Mouse (Mus musculus): ENCODE results near the gene Wdr73. TPM values are rescaled to one million over a fixed set of nuclear protein-coding genes. Genes with fewer than 3 reads are reported as not detected.
"Not testable (repeated sequence)": the region's sequence is repeated elsewhere in the genome, so short reads cannot be mapped to it uniquely, and the experiment has no call there.

The Wdr73 gene
- 46.0 and 48.0 TPM in 2 replicates for polyA plus RNA-seq (2015; fragmentation: Nextera tagmentation; extraction: Ambion mirVana)

DNA sequence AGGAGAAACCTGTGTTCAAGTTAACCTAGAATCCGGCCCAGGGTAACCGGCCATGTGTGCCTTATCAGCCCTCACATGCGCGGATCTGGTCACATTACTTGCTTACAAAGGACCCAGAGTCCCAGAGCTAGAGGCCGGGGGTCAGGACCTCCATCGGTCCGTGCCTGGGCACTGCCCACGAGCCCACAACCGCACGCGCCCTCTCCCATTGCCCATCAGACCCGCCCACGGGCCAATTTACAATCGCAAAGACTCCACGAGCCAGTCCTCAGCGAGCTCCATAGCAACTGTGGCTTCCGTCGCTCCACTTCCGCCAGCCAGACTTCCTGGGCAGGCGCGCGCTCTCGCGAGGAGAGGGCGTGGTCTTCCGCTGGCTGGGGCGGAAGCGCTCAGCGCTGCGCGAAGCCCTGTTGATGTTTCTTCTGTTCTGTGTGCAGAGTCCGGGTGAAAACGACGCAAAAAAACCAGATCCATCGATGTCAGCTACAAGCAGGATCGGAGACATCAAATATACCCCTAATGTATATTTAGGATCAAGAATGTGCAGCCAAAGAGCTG, at the start of gene Wdr73:
Gene Wdr73 (minus strand): TSS at position 326 of the 558 bp plus-strand sequence.
- Histone ChIP-seq H3K4me3 (peak within 1 kb of the TSS; percentile 77), H3K27ac (peak within 1 kb of the TSS; percentile 75), H3K9ac (peak within 1 kb of the TSS; percentile 80), H3K36me3 (ENCODE audit: poor library complexity, severe bottlenecking) (peaks cover 34% of the 10 kb centered on the region), H3K4me2 (peak within 1 kb of the TSS; percentile 91), H3K9me3 (replicated peaks) (no peaks in the 10 kb centered on the region), H3K4me1 (peaks cover 39% of the 10 kb centered on the region), H3K27me3 (no peaks in the 10 kb centered on the region)
- under 1% methylated on average over 36 of the region's 36 CpGs for WGBS
- peak; percentile 95 for ATAC-seq

DNA sequence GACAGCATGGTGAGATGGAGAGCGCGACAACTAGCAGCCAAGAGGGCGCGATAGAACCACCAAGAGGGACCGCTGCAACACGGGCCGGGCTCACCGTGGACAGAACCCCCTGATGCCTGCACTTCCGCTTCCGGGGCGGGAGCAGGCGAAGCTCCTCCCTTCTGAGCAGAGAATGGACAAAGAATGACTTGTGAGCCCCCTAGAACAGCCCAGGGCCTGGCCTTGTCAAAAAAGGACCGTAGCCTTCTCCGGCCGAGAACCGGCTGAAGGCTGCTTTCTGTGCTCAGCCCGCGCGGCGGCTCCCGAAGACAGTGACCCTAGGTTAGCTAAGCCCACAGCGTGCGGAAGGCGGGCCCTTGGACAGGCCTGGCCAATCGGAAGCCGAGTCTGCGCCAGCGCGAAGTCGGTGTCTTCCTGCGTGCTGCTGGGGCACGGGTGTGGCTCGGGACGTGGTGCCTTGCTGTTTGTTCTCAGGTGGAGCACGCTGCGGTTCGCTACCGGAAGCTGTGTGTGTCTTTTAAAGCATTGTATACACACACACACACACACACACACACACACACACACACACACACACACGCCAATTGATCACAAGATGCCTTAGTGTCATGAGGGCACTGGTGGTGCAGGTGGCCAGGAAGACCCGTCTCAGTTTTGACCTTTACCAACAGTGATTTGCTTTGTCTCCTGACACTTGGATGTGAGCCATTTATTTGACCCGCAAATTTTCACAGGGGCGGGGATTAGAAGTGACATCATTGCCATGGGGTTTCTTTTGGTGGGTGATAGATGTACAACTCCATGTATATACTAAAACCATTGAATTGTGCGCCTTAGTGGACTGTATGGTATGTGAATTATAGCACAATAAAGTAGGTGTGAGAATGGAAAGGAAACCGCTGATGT, 46.6 kb upstream of the Wdr73 start, which contains the start of gene Sec11a:
Gene Sec11a (minus strand): TSS at position 336 of the 906 bp plus-strand sequence.
- Histone ChIP-seq H3K27ac (peak within 1 kb of the TSS; percentile 93), H3K4me2 (peak within 1 kb of the TSS; percentile 95), H3K9me3 (replicated peaks) (no peaks in the 10 kb centered on the region), H3K4me1 (peaks cover 25% of the 10 kb centered on the region), H3K36me3 (ENCODE audit: poor library complexity, severe bottlenecking) (peaks cover 7% of the 10 kb centered on the region), H3K9ac (peak within 1 kb of the TSS; percentile 96), H3K4me3 (peak within 1 kb of the TSS; percentile 90), H3K27me3 (peaks cover 5% of the 10 kb centered on the region; the same call in 1 of the 2 replicates)
- 2% methylated on average over 37 of the region's 44 CpGs for WGBS
- ATAC-seq, result peak; percentile 100

DNA sequence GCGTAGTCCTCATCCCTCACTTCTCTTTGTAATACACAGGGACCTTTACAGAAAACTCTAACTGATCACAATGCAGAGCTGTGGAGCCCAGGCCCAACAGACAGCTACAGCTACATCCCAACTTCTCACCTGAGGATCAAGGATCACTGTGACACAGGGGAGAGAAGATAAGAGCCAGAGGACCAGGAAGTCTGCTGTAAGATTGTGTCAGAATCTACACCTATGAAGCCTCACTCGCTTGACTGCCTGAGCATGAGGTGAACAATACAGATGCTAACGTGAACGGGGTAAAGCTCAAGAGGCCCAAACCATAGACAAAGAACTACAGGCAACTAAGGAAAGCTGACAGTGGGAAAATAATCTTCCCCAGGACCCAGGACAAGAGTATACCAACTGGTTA, 38.7 kb upstream of the Wdr73 start:
- Histone ChIP-seq H3K4me1 (no peaks in the 10 kb centered on the region), H3K4me3 (no peak overlapping the region), H3K27ac (no peak overlapping the region), H3K27me3 (no peaks in the 10 kb centered on the region), H3K4me2 (no peak overlapping the region), H3K9me3 (replicated peaks) (no peaks in the 10 kb centered on the region), H3K36me3 (ENCODE audit: poor library complexity, severe bottlenecking) (peaks cover 13% of the 10 kb centered on the region), H3K9ac (no peak overlapping the region)
- no peak for ATAC-seq
- WGBS, result 90% methylated on average over 4 of the region's 4 CpGs

DNA sequence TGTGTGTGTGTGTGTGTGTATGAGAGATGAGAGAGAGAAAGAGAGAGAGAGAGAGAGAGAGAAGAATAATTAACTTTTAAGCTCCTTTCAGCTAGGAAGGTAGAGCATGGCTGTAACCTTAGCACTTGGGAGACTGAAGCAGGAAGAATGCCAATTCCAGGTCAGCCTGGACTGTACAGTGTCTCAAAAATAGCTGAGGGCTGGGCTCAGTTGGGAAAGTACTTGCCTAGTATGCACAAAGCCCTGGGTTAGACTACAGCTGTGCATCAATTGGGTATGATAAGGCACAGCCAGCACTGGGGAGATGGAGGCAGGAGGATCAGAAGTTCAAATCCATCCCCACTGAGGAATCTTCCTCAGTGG, 36.2 kb upstream of the Wdr73 start:
- not testable (repeated sequence) for H3K27ac ChIP-seq, H3K9ac ChIP-seq

DNA sequence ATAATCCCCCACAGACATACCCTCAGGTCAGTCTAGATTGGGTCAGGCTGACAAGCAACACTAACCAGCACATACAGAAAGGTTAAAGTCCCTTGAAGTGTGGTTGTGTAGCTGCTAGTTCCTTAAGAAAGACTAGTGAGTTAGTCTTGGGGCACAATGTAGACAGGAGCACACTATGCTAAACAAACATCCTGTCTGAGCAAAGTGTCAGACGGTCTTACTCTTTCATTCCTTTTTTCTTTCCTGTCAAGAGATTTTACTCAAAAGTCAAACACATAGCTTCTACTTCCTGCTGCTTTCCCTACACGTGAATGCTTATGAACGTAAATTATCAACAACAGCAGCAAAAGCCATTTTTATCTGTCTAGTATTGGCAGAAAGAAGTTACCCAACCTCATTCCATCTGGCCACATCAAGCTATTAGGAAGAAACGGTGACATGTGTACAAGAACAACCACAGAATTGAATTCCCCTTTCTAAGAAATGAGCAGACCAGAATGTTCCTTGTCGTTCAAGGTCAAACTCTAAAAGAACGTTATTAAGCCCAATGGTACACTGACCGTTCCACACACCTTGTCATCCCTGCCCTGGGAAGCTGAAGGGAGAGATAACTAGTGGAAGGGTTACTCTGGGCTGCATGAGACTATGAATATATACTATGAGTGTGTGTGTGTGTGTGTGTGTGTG, 35.7 kb upstream of the Wdr73 start:
- WGBS, result 87% methylated on average over 7 of the region's 7 CpGs
- H3K4me3 ChIP-seq; H3K27me3 ChIP-seq; H3K9me3 ChIP-seq (replicated peaks); H3K4me2 ChIP-seq; H3K4me1 ChIP-seq; H3K27ac ChIP-seq; ATAC-seq; H3K9ac ChIP-seq: not testable (repeated sequence)
- H3K36me3 ChIP-seq (ENCODE audit: poor library complexity, severe bottlenecking), result peaks cover 38% of the 10 kb centered on the region

More for the DNA sequence above, 36.2 kb upstream of the Wdr73 start:
- H3K27me3 ChIP-seq; H3K4me1 ChIP-seq; ATAC-seq; H3K4me3 ChIP-seq; H3K4me2 ChIP-seq; H3K9me3 ChIP-seq (replicated peaks): not testable (repeated sequence)
- peaks cover 33% of the 10 kb centered on the region for H3K36me3 ChIP-seq (ENCODE audit: poor library complexity, severe bottlenecking)

DNA sequence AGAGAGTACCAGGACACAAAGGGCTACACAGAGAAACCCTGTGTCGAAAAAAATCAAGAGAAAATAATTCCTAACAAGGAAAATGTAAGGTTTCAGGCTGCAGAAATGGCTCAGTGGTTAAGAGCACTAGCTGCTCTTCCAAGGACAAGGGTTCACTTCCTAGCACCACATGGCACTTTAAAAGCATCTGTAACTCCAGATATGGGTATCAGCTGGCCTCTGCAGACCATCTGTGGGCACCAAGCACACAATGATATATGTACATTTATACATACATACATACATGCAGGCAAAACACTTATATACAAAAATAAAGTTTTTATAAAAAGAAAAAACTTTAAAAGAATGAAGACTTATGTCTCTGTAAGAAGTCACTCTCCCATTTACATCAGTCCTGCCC, 34.8 kb upstream of the Wdr73 start:
- Histone ChIP-seq H3K27ac (no peak overlapping the region), H3K27me3 (no peaks in the 10 kb centered on the region), H3K4me2 (no peak overlapping the region), H3K4me1 (no peaks in the 10 kb centered on the region), H3K36me3 (ENCODE audit: poor library complexity, severe bottlenecking) (peaks cover 47% of the 10 kb centered on the region), H3K4me3 (no peak overlapping the region), H3K9me3 (replicated peaks) (no peaks in the 10 kb centered on the region), H3K9ac (no peak overlapping the region)
- ATAC-seq, result no peak
- 93% methylated on average over 1 of the region's 1 CpGs for WGBS

DNA sequence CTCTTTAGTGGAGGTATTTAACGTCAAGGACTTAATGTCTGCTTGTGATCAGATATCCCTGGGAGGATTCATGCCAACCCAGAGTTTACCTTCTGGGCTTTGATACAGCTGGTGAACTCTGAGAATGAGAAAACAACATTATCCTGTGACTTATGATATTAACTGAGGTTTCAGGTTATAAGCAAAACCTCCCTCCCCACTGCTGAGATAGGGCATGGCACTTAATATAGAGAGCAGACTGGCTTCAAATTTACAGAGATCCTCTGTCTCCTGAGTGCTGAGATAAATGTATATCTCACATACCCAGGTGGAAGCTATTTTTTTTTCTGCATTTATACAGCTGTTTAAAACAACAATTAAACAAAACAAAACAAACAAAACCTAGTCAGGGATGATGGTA, 31.7 kb upstream of the Wdr73 start:
- peaks cover 45% of the 10 kb centered on the region for H3K36me3 ChIP-seq (ENCODE audit: poor library complexity, severe bottlenecking)
- no peaks in the 10 kb centered on the region for H3K9me3 ChIP-seq (replicated peaks)
- H3K27ac ChIP-seq, result no peak overlapping the region
- H3K4me1 ChIP-seq, result no peaks in the 10 kb centered on the region
- ATAC-seq, result no peak
- no peak overlapping the region for H3K4me3 ChIP-seq
- no peaks in the 10 kb centered on the region for H3K27me3 ChIP-seq
- no peak overlapping the region for H3K9ac ChIP-seq
- 81% methylated on average over 1 of the region's 1 CpGs for WGBS
- no peak overlapping the region for H3K4me2 ChIP-seq

DNA sequence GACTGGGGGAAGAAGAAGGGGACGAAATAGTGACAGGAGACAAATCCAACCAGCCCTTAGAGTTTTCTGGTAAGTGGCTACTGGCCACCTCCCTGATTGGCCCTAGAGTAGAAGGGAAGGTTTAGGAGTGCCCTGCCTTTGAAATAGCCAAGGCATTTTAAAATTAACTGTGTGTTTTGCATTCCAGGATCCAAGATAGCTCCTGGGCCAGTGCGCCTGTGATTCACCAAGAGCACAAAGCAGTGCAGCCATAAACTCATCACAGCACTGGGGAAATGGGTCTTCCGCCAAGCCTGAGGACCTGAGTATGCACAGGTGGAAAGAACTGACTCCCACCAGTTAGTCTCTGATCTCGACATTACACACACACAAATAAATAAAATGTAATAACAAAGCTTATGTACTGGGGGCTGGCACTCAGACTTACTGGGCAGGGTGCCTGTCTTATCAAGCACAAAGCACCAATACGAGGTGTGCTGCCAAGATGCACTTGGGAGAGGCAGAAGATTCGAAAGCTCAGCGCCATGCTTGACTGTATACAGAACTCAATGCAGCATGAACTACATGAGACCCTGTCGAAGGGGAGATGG, 30.6 kb upstream of the Wdr73 start:
- Histone ChIP-seq H3K27ac (no peak overlapping the region), H3K9ac (no peak overlapping the region), H3K9me3 (replicated peaks) (no peaks in the 10 kb centered on the region), H3K36me3 (ENCODE audit: poor library complexity, severe bottlenecking) (peaks cover 48% of the 10 kb centered on the region), H3K4me3 (no peak overlapping the region), H3K27me3 (no peaks in the 10 kb centered on the region), H3K4me2 (no peak overlapping the region), H3K4me1 (no peaks in the 10 kb centered on the region)
- ATAC-seq, result no peak
- 89% methylated on average over 8 of the region's 8 CpGs for WGBS

DNA sequence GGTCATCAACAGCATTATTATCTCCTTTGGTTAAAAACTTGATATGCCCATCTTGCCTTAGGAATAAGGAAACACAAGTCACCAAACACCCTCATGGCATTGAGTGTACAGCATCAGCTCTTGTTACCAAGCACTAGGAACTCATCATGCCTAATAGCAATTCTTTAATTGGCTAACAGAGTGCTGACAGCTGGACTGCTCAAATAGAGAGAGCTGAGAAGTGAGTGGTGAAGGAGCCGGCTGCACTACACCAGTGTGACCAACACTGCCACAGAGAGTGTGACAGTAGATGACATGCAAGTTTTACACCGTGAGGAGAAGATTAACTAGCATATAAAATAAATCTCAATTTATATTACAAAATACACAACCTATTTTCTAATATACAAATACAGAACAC, 22.1 kb upstream of the Wdr73 start:
- no peak for ATAC-seq
- peaks cover 78% of the 10 kb centered on the region for H3K36me3 ChIP-seq (ENCODE audit: poor library complexity, severe bottlenecking)
- H3K4me2 ChIP-seq, result no peak overlapping the region
- no peak overlapping the region for H3K9ac ChIP-seq
- H3K4me1 ChIP-seq, result no peaks in the 10 kb centered on the region
- H3K27me3 ChIP-seq, result no peaks in the 10 kb centered on the region
- WGBS, result 90% methylated on average over 2 of the region's 2 CpGs
- H3K27ac ChIP-seq, result no peak overlapping the region
- H3K4me3 ChIP-seq, result no peak overlapping the region
- H3K9me3 ChIP-seq (replicated peaks), result no peaks in the 10 kb centered on the region

DNA sequence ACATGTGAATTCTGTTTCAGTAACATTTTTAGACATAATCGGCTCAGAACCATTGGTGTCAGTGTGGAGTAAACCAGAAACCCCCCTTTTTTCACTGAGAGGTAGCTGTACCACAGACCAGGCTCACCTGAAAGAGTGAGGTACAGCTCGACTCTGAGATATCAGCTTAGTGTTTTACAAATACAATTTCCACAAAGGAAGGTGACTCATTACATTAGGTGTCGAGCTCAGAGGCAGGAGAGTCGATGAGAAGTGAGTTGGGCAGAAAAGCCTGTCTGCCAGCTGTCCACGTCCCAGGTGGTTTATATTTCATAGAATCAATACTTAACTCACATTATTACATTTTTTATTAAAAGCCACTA, 18.6 kb upstream of the Wdr73 start:
- Histone ChIP-seq H3K4me1 (no peaks in the 10 kb centered on the region), H3K27me3 (no peaks in the 10 kb centered on the region), H3K9me3 (replicated peaks) (no peaks in the 10 kb centered on the region), H3K4me3 (no peak overlapping the region), H3K27ac (no peak overlapping the region), H3K4me2 (no peak overlapping the region), H3K9ac (no peak overlapping the region), H3K36me3 (ENCODE audit: poor library complexity, severe bottlenecking) (peaks cover 89% of the 10 kb centered on the region)
- no peak for ATAC-seq
- WGBS, result 93% methylated on average over 5 of the region's 5 CpGs

DNA sequence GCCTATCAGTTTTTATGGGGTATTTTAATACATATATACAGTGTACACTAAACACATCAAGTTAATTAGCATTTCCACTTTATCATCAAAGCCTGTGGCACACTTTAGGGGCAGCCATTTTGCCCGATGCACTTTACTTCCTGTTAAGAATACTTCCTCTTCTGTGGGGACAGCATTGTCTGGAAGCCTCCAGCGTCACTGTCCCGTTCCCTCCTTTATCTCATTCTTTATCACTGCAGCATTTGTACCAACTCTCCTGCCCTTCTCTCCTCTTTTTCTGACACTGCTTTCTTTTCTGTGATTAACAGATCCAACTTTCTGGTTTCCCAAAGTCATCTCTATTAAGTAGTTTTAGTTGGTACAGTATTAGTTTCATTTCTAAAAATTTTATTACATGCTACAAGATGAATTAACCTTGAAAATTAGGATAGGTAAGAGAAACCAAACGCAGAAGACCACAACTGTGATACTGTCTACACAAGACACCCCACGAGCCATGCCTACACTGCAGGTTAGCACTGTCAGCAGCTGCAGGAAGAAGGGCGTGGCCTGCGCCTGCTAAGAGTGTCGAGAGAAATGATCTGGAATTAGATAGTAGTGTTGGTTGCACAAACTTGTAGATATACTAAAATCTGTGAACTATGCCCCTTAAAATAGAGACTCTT, 18.0 kb upstream of the Wdr73 start:
- Histone ChIP-seq H3K4me1 (no peaks in the 10 kb centered on the region), H3K27ac (no peak overlapping the region), H3K9ac (no peak overlapping the region), H3K4me2 (no peak overlapping the region), H3K4me3 (no peak overlapping the region), H3K27me3 (no peaks in the 10 kb centered on the region), H3K9me3 (replicated peaks) (no peaks in the 10 kb centered on the region), H3K36me3 (ENCODE audit: poor library complexity, severe bottlenecking) (peaks cover 89% of the 10 kb centered on the region)
- ATAC-seq, result no peak
- WGBS, result 88% methylated on average over 8 of the region's 8 CpGs
